Mouse (Mus musculus) liver, postnatal 0 days (tissue): ENCODE results near the gene Tsen15.

Source experiments
- CTCF ChIP-seq: sonication (generic); IDR thresholded peaks from 2 replicates; pipeline ENCODE4 v1.5.1; 2016; ENCODE audit warnings: antibody characterized with exemption, low read depth
- EP300 ChIP-seq: IDR thresholded peaks from 2 replicates; pipeline ENCODE4 v1.6.1; 2016; ENCODE audit warnings: antibody characterized with exemption, low read depth, mild to moderate bottlenecking

DNA sequence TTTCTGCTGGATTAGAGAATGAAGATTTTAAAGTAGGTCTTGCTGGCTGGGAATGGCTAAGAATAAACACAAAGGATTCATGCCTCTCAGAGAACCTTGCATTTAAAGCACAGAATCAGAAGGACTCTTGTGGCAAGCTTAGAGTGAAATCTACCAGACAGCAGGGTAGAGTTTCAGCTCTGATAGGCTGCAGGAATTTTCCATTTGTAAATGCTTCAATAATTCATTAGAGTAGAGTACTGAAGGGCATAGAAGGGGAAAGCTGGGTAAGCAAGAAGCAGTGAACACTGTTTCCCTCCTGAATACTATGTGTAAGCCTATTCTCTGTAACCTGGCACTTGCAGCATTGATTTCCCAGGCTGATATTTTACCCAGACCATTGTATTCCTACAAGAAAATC, 2.8 kb upstream of the Tsen15 start:
- TF ChIP-seq CTCF (no peak), EP300 (no peak)
